Mouse (Mus musculus) limb, embryonic 10.5 days (tissue): ENCODE results near the gene Myo1f. TPM values are rescaled to one million over a fixed set of nuclear protein-coding genes. Genes with fewer than 3 reads are reported as not detected.
"Not testable (repeated sequence)": the region's sequence is repeated elsewhere in the genome, so short reads cannot be mapped to it uniquely, and the experiment has no call there.

ENCODE experiments used
- DNase-seq: peaks from one replicate; pipeline ENCODE4 v3.0.0-alpha.2; 2017; ENCODE audit warnings: low spot score
- H3K27ac ChIP-seq: fragments of 300-500 bp; sonication (generic); 2 replicates; pipeline ENCODE4 v1.5.1; 2016; ENCODE audit warnings: mild to moderate bottlenecking
- H3K27me3 ChIP-seq: fragments of 300-500 bp; sonication (generic); 2 replicates; pipeline ENCODE4 v1.6.1; 2016; ENCODE audit warnings: low read depth, mild to moderate bottlenecking; ENCODE audit not compliant: poor library complexity, severe bottlenecking
- H3K36me3 ChIP-seq: fragments of 300-500 bp; sonication (generic); 2 replicates; pipeline ENCODE4 v1.6.1; 2016; ENCODE audit warnings: mild to moderate bottlenecking, moderate library complexity
- H3K4me1 ChIP-seq: fragments of 300-500 bp; sonication (generic); 2 replicates; pipeline ENCODE4 v1.6.1; 2016
- H3K4me3 ChIP-seq: fragments of 300-500 bp; sonication (generic); 2 replicates; pipeline ENCODE4 v1.5.1; 2016; ENCODE audit warnings: mild to moderate bottlenecking, moderate library complexity
- H3K9me3 ChIP-seq: fragments of 300-500 bp; sonication (generic); replicated peaks from 2 replicates; pipeline ENCODE4 v1.6.1; 2016; ENCODE audit warnings: mild to moderate bottlenecking
- WGBS: fragments of 180-500 bp; shearing (Covaris S2); methylation state at CpG from one replicate; pipeline ENCODE4 v1.1.7; 2016; 5-methylcytosine and 5-hydroxymethylcytosine counted together
- polyA plus RNA-seq: library from polyadenylated mRNA; unstranded; fragments of >200 nt; fragmentation: Nextera tagmentation; extraction: Ambion mirVana; gene quantifications from 2 replicates; pipeline ENCODE4 v1.2.1, GENCODE M21; 2016

The Myo1f gene
- polyA plus RNA-seq, 1 experiment from 2014 or later: 2.0 TPM

- DNase-seq: no peak
- Histone ChIP-seq H3K4me3 (no peak overlapping the region), H3K27me3 (no peaks in the 10 kb centered on the region), H3K27ac (no peak overlapping the region), H3K36me3 (no peaks in the 10 kb centered on the region), H3K9me3 (no peaks in the 10 kb centered on the region; the same call in 1 of the 2 replicates), H3K4me1 (no peaks in the 10 kb centered on the region)
- WGBS: 86% methylated on average over 3 of the region's 3 CpGs
Observed at GRCm38 (mm10) chr17:33600831-33601230, 45.3 kb downstream of the Myo1f start.

GRCm38 (mm10) chr17:33601947-33602346, 46.4 kb downstream of the Myo1f start:
- no peaks in the 10 kb centered on the region for H3K4me1 ChIP-seq
- 85% methylated on average over 12 of the region's 12 CpGs for WGBS
- H3K36me3 ChIP-seq: no peaks in the 10 kb centered on the region
- no peak overlapping the region for H3K27ac ChIP-seq
- H3K9me3 ChIP-seq: no peaks in the 10 kb centered on the region; the same call in 1 of the 2 replicates
- no peak for DNase-seq
- no peak overlapping the region for H3K4me3 ChIP-seq
- H3K27me3 ChIP-seq: no peaks in the 10 kb centered on the region

GRCm38 (mm10) chr17:33607273-33607672, 51.8 kb downstream of the Myo1f start:
- DNase-seq: no peak
- no peaks in the 10 kb centered on the region for H3K4me1 ChIP-seq
- no peak overlapping the region for H3K27ac ChIP-seq
- H3K9me3 ChIP-seq: no peaks in the 10 kb centered on the region
- H3K27me3 ChIP-seq: no peaks in the 10 kb centered on the region
- WGBS: 90% methylated on average over 2 of the region's 2 CpGs
- no peak overlapping the region for H3K4me3 ChIP-seq
- no peaks in the 10 kb centered on the region for H3K36me3 ChIP-seq

- H3K27ac ChIP-seq: no peak overlapping the region
- WGBS: 90% methylated on average over 7 of the region's 7 CpGs
- no peaks in the 10 kb centered on the region for H3K4me1 ChIP-seq
- no peak for DNase-seq
- H3K4me3 ChIP-seq: no peak overlapping the region
- no peaks in the 10 kb centered on the region for H3K36me3 ChIP-seq
- H3K27me3 ChIP-seq: no peaks in the 10 kb centered on the region
- H3K9me3 ChIP-seq: no peaks in the 10 kb centered on the region
Observed at GRCm38 (mm10) chr17:33610548-33610947, 55.0 kb downstream of the Myo1f start.

GRCm38 (mm10) chr17:33613726-33614125, 58.2 kb downstream of the Myo1f start:
- H3K27me3 ChIP-seq, DNase-seq, H3K9me3 ChIP-seq, H3K4me3 ChIP-seq, H3K4me1 ChIP-seq, H3K36me3 ChIP-seq, H3K27ac ChIP-seq: not testable (repeated sequence)
- WGBS: 88% methylated on average over 5 of the region's 5 CpGs

GRCm38 (mm10) chr17:33627281-33627680, 71.8 kb downstream of the Myo1f start:
- peaks cover 25% of the 10 kb centered on the region for H3K36me3 ChIP-seq
- no peak for DNase-seq
- WGBS: 89% methylated on average over 3 of the region's 3 CpGs
- no peak overlapping the region for H3K4me3 ChIP-seq
- H3K27me3 ChIP-seq: no peaks in the 10 kb centered on the region
- no peak overlapping the region for H3K27ac ChIP-seq
- H3K9me3 ChIP-seq: no peaks in the 10 kb centered on the region
- peaks cover 21% of the 10 kb centered on the region for H3K4me1 ChIP-seq

- Histone ChIP-seq H3K9me3 (no peaks in the 10 kb centered on the region), H3K27ac (peak within 1 kb of the TSS; percentile 99), H3K4me3 (peak within 1 kb of the TSS; percentile 84), H3K4me1 (peaks cover 21% of the 10 kb centered on the region), H3K36me3 (peaks cover 37% of the 10 kb centered on the region), H3K27me3 (no peaks in the 10 kb centered on the region)
- 2% methylated on average over 35 of the region's 35 CpGs for WGBS
- peak; percentile 94 for DNase-seq
Observed at GRCm38 (mm10) chr17:33628621-33629486, 73.3 kb downstream of the Myo1f start, which contains the start of gene Zfp414. Zfp414 (plus strand) TSS chr17:33629090.

GRCm38 (mm10) chr17:33629487-33630125, 74.1 kb downstream of the Myo1f start:
- Histone ChIP-seq H3K27ac (peak overlapping the region; percentile 99), H3K4me1 (peaks cover 21% of the 10 kb centered on the region), H3K27me3 (no peaks in the 10 kb centered on the region), H3K36me3 (peaks cover 40% of the 10 kb centered on the region), H3K4me3 (peak overlapping the region; percentile 84), H3K9me3 (no peaks in the 10 kb centered on the region)
- no peak for DNase-seq
- 72% methylated on average over 12 of the region's 12 CpGs for WGBS

GRCm38 (mm10) chr17:33630171-33630895, 74.8 kb downstream of the Myo1f start:
- Histone ChIP-seq H3K4me3 (peak overlapping the region; percentile 84), H3K27ac (0 out of 2 replicates have a peak overlapping the region, but pooled peaks have one; percentile 99), H3K9me3 (no peaks in the 10 kb centered on the region), H3K27me3 (no peaks in the 10 kb centered on the region), H3K36me3 (peaks cover 44% of the 10 kb centered on the region), H3K4me1 (peaks cover 21% of the 10 kb centered on the region)
- 88% methylated on average over 13 of the region's 13 CpGs for WGBS
- no peak for DNase-seq

- DNase-seq: no peak
- H3K4me1 ChIP-seq: peaks cover 21% of the 10 kb centered on the region
- H3K4me3 ChIP-seq: no peak overlapping the region
- peaks cover 50% of the 10 kb centered on the region for H3K36me3 ChIP-seq
- 92% methylated on average over 9 of the region's 9 CpGs for WGBS
- H3K27me3 ChIP-seq: no peaks in the 10 kb centered on the region
- H3K27ac ChIP-seq: no peak overlapping the region
- H3K9me3 ChIP-seq: no peaks in the 10 kb centered on the region
Observed at GRCm38 (mm10) chr17:33631236-33631635, 75.7 kb downstream of the Myo1f start.

GRCm38 (mm10) chr17:33631796-33632195, 76.3 kb downstream of the Myo1f start:
- no peak overlapping the region for H3K27ac ChIP-seq
- no peak for DNase-seq
- peaks cover 21% of the 10 kb centered on the region for H3K4me1 ChIP-seq
- H3K4me3 ChIP-seq: no peak overlapping the region
- no peaks in the 10 kb centered on the region for H3K9me3 ChIP-seq
- no peaks in the 10 kb centered on the region for H3K27me3 ChIP-seq
- H3K36me3 ChIP-seq: peaks cover 50% of the 10 kb centered on the region
- WGBS: 89% methylated on average over 5 of the region's 5 CpGs

- H3K4me1 ChIP-seq: no peaks in the 10 kb centered on the region
- peaks cover 75% of the 10 kb centered on the region for H3K36me3 ChIP-seq
- no peak for DNase-seq
- 90% methylated on average over 2 of the region's 2 CpGs for WGBS
- no peak overlapping the region for H3K4me3 ChIP-seq
- H3K27me3 ChIP-seq: no peaks in the 10 kb centered on the region
- no peak overlapping the region for H3K27ac ChIP-seq
- no peaks in the 10 kb centered on the region for H3K9me3 ChIP-seq
Observed at GRCm38 (mm10) chr17:33637038-33637437, 81.5 kb downstream of the Myo1f start.
